Mouse (Mus musculus) left cerebral cortex, adult 8-10 months (tissue): ENCODE data around the gene Large1. TPM values are rescaled to one million over a fixed set of nuclear protein-coding genes. Genes with fewer than 3 reads are reported as not detected.
"Not testable (repeated sequence)": the region's sequence is repeated elsewhere in the genome, so short reads cannot be mapped to it uniquely, and the experiment has no call there.

Source experiments
- DNase-seq, 2 experiments: peaks; one replicate each; pipeline ENCODE4 v3.0.0; 2022; ENCODE audit warnings: low spot score in 2 of 2
- total RNA-seq, 4 experiments: library from RNA; stranded (reverse); gene quantifications; 2 replicates each; pipeline ENCODE4 v1.2.4; 2022

Large1 gene
- total RNA-seq, 4 experiments from 2014 or later = 119 to 146 (median 132) TPM

GRCm38 (mm10) chr8:73295531-73295930 lies 57.8 kb downstream of the Large1 start:
- no peak for DNase-seq

DNA sequence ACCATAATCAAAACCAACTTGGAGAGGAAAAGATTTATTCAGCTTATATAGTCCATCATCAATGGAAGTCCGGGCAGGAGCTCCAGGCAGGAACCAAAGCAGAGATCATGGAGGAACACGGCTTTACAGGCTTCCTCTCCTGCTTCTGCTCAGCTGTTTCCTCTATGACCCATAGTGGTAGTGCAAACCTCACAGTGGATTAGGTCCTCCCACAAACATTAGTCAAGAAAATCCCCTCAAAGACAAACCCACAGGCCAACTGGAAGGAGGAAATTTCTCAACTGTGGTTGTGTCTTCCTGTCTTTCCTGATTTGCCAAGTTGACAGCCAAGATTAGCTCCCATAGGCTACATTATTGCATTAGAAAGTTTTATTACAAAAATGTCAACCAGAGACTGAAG lies 59.7 kb downstream of the Large1 start:
- no peak for DNase-seq

DNA sequence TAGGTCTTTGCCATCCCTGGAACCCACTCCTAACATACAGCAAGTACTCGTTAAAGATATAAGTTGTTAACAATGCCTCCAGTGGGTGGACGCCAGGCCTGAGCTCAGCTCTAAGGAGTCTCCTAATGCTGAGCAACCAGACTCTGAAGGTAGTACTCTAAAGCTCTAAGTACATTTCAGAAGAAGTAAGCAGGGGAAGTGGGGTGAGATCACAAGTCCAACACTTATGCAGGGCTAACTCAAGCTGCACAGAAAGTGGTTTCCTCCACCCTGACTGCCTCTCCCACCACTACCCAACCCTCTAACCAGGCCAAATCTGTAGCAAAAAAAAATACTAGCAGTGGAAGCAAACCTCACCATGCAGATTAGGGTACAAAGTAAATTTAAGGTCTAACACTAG lies 61.7 kb downstream of the Large1 start:
- DNase-seq = no peak

DNA sequence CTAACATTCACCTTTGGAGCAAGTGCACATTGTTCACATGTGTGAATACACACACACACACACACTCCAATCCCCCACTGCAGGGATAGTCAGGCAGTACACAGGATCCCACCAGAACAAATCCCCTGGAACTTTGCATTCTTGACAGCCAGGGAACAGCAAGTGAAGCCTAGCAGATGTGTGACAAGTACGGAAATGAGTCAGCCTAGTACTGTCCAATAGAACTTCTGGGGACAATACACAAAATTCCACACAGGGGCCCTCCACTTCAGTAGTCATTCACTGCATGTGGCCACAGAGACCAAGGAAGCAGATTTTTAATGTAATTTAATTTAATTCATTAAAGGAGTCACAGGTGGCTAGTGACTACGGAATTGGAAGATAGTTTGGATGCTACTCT lies 62.7 kb downstream of the Large1 start:
- DNase-seq = no peak

DNA sequence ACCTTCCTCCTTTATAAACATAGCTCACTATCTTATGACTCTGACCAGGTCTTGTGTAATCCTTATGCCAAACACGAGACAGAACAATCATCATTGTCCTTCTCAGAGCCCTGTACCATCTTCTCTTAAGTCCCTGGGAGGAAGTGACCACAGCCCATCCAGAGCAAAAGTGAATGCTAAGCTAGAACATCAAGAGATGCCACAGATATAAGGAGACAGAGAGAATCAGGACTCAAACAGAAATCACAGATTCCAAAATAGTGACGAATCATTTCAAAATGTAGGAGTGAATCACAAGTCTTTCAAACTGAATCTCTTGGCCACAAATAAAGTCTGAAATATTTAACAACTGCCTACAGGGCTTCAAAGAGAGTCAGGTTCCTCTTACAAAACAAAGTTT lies 63.5 kb downstream of the Large1 start:
- DNase-seq = no peak

DNA sequence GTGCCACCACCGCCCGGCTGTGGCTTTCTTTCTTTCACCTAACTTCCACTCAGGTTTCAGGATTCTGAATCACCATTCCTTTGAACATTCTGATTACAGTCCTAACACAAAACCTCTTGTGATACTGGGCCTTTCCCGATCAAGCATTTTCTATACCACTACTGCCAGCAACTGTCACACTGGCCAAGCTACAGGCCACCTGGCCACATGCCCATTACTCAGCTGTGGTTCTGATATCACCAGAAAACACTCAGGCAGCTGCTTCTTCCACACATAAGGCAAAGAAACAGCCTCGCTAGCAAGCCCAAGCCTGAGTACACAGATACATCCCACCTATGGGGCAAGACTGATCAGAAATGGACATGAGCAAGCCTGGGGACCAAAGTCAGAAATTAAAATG lies 71.3 kb downstream of the Large1 start:
- no peak for DNase-seq

GRCm38 (mm10) chr8:73276015-73276414 lies 77.3 kb downstream of the Large1 start:
- DNase-seq = no peak

GRCm38 (mm10) chr8:73275445-73275844 lies 77.9 kb downstream of the Large1 start:
- DNase-seq = not testable (repeated sequence)

DNA sequence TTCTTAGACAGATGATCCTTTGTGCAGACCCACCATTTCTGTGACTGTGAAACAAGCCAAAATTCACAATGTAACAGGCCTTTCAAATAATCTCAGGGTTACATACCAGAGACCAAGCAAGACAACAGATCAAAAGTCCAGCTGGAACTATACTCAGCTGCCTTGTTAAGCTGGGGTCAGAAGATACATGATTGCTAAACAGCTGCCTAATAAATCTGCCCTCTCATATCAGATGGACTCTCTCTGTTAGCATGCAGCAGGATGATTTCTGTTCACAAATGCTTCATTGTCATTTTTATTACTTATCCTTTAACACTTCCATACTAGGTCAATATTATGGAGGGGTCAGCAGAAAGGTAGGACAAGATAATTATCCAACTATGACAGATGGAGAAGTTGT lies 80.2 kb downstream of the Large1 start:
- no peak for DNase-seq

GRCm38 (mm10) chr8:73270991-73271390 lies 82.3 kb downstream of the Large1 start:
- DNase-seq = no peak

DNA sequence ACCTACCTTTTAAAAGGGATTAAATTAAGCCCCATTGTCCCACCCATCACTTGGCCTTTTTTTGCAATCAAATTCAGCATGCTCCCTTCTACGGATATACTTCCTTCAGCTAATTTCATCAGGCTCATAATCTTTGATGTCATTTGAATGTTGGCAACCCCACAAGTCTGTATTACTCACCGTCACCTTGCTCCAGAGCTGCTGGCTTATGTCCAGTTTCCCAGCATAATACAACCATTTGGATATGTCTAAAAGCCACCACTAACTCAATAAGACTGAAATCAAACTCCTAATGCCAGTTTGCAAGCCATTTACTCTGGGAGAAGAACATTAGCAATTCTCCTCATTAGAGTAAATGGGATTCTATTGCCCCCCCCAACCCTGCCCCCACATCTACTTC lies 95.4 kb downstream of the Large1 start:
- DNase-seq = no peak

GRCm38 (mm10) chr8:73244186-73244585 lies 109.2 kb downstream of the Large1 start:
- DNase-seq = no peak

- DNase-seq = no peak
Observed at GRCm38 (mm10) chr8:73242066-73242465, 111.3 kb downstream of the Large1 start.

DNA sequence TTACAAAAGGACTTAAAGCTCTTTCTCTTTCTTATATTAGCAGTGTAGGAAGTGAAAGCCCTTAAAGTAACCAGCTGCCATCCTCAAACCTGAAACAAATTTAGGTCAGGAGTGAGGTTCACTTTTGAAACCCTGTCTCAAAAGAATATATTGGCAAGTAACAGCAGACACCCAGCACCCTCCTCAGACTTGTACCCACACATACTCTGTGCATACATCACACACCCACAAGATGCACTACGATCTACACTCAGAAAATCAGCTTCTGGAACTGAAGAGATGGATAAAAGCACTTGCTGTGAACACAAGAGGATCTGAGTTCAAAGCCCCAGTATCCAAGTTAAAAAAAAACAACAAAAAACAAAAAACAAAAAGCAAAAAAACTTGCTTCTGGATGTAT lies 119.1 kb downstream of the Large1 start:
- DNase-seq = no peak

DNA sequence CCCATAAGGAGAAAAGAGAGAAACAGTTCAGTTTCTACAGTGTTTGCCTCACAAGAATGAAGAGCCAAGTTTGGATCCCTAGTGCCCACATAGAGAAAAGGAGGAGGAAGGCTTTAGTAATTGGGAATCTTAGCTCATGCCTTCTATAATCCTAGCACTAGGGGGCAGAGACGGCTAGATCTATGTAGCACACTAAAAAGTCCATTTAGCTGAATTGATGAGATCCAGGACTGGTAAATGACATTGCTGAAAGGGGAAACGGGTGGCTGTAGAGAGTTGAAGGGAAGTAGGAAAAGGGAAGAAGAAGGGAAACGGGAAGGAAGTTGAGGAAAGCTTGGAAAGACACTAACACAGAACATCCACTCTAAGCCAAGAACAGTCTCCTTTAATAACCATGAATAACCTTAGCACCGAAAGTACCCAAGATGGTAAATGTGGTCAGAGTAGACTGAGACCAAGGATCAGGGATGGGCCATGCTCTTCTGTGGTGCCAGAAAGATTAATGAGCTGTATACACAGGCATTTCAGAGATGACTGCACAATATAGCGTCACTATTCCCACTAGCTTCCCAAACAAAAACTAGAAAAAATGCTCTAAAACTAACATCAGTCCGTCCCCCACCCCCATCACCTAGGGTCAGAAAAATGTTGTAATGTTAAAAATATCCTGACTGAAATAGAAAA lies 119.8 kb downstream of the Large1 start:
- peak in 1 of 2 experiments; percentile 56 for DNase-seq

DNA sequence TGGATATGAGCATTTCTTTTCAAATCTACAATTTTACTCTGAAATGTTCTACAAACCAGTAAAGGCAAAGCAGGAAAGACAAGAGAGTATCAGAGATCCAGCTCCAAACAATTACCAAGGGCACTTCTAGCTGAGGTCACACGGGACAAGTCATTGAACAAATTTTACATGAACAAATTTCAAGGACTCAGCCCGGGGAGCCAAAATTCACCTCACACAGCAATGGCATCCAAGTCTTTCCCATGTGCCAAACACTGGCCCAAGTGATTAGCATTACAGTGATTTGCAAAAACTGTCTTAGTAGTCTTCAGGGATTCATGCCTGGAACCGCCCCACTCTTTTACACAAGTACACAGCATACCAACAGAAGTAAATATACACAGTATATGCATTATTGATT lies 126.5 kb downstream of the Large1 start:
- no peak for DNase-seq

GRCm38 (mm10) chr8:73225654-73226053 lies 127.7 kb downstream of the Large1 start:
- peak in 1 of 2 experiments; percentile 57 for DNase-seq

DNA sequence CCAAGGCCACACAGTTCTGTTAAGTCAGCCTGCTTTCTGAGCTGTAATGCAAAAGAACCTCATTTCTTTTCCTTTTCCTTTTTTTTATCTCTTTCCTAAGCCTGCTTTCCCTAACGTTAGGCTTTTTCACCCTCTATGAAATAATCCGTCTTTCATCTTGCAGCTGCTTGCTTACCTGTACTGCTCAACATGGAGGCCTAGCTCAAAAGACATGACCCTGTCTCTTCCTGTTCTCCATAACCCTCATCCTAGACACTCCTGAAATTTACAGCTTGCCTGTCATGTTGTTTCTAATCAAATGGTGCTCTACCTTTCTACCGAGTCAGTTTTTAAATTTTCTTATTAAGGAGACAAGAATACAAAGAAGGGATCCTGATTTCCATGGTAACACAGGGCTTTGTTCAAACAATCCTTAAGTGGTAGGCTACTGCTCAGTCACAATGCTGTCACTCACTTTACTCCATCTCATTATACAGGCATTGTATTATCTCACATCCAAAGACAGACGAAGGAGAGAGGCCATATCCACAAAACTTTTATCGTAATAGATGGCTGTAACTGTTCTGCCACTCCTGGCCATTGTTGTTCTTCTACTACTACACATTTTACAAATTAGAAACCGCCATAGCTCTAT lies 134.0 kb downstream of the Large1 start:
- no peak for DNase-seq

GRCm38 (mm10) chr8:73206831-73207230 lies 146.5 kb downstream of the Large1 start:
- no peak for DNase-seq

DNA sequence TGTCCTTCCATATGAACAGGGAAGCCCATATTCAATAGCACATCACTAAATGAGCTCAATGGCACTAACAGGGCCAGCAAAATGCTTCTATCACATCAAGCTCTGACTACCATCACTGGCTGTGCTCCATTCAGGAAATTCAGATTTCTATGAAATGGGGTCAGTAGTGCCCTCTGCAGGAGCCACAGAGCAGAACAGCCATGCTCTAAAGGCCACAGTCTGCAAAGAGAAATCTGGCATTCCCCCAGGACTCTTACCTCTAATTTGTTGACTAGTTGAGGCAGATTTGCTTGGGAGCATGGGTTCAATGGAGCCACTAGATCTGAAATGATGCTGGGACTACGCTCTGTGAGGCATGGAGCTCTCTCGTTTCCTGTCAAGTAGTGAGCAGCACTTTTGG lies 151.5 kb downstream of the Large1 start:
- DNase-seq = no peak

- no peak for DNase-seq
Observed at GRCm38 (mm10) chr8:73197714-73198113, 155.6 kb downstream of the Large1 start.

GRCm38 (mm10) chr8:73188684-73189083 lies 164.7 kb downstream of the Large1 start:
- DNase-seq = no peak

- no peak for DNase-seq
Observed at GRCm38 (mm10) chr8:73187381-73187780, 166.0 kb downstream of the Large1 start.
